Mouse (Mus musculus) small intestine, adult 10 weeks (tissue): ENCODE results near the gene Myt1. TPM values are rescaled to one million over a fixed set of nuclear protein-coding genes. Genes with fewer than 3 reads are reported as not detected.

Experiments
- polyA plus RNA-seq: library from polyadenylated mRNA; stranded (reverse); fragments of 350-450 nt; fragmentation: Illumina TruSeq; extraction: RNeasy Lipid Tissue Mini Kit (QIAGEN cat#74804); gene quantifications from one replicate; pipeline ENCODE4 v1.2.3, GENCODE M21; 2014; ENCODE audit warnings: low replicate concordance

The Myt1 gene
- polyA plus RNA-seq, result 1.0 TPM

GRCm38 (mm10) chr2:181763006-181763830 is at the start of gene Myt1:
Myt1 (plus strand) TSS chr2:181763332.

GRCm38 (mm10) chr2:181714903-181715326 is 48.2 kb upstream of the Myt1 start, which contains the start of gene Oprl1:
Oprl1 (plus strand) TSS chr2:181715016.

GRCm38 (mm10) chr2:181837372-181838292 is 74.5 kb downstream of the Myt1 start, which contains the start of gene Pcmtd2:
Pcmtd2 (plus strand) TSS chr2:181837854.

GRCm38 (mm10) chr2:181863791-181864535 is 100.8 kb downstream of the Myt1 start, which contains the start of gene Polr3k:
Polr3k (plus strand) TSS chr2:181864337.

Other genes with a start within 250 kb of the Myt1 start
- 32.9 TPM for gene Dnajc5, start 242.8 kb upstream of the Myt1 start, polyA plus RNA-seq
- gene Uckl1, start 178.4 kb upstream of the Myt1 start, polyA plus RNA-seq, result 15.6 TPM
- gene Prpf6, start 171.5 kb upstream of the Myt1 start, polyA plus RNA-seq, result 14.7 TPM
- 0.93 TPM for gene Zfp512b, start 170.5 kb upstream of the Myt1 start, polyA plus RNA-seq
- 4.9 TPM for gene Samd10, start 164.1 kb upstream of the Myt1 start, polyA plus RNA-seq
- not detected for gene Gm29797, start 106.3 kb upstream of the Myt1 start, polyA plus RNA-seq
- not detected for gene Sox18, start 91.7 kb upstream of the Myt1 start, polyA plus RNA-seq
- gene Tcea2, start 83.0 kb upstream of the Myt1 start, polyA plus RNA-seq, result 0.19 TPM
- 5.3 TPM for gene Rgs19, start 69.4 kb upstream of the Myt1 start, polyA plus RNA-seq
- not detected for gene Lkaaear1, start 64.9 kb upstream of the Myt1 start, polyA plus RNA-seq
- not detected for gene Oprl1, start 48.3 kb upstream of the Myt1 start, polyA plus RNA-seq
- 137 TPM for gene Pcmtd2, start 74.5 kb downstream of the Myt1 start, polyA plus RNA-seq
- gene Polr3k, start 101.0 kb downstream of the Myt1 start, polyA plus RNA-seq, result 46.4 TPM
- not detected for gene Gm14496, start 227.8 kb downstream of the Myt1 start, polyA plus RNA-seq